Mouse (Mus musculus) stomach, embryonic 16.5 days (tissue): ENCODE results near the gene Awat2. TPM values are rescaled to one million over a fixed set of nuclear protein-coding genes. Genes with fewer than 3 reads are reported as not detected.

ENCODE experiments used
- ATAC-seq: fragments of 200-750 bp; cut with Nextera tagmentation; 2 replicates; pipeline ENCODE4 v1.8.0; 2017; ENCODE audit warnings: moderate number of reproducible peaks, moderate TSS enrichment; ENCODE audit not compliant: insufficient read depth, low FRiP score
- H3K27ac ChIP-seq: fragments of 300-500 bp; sonication (generic); 2 replicates; pipeline ENCODE4 v1.5.1; 2014; ENCODE audit warnings: low read length
- H3K27me3 ChIP-seq: fragments of 300-500 bp; sonication (generic); 2 replicates; pipeline ENCODE4 v1.6.1; 2014; ENCODE audit warnings: low read length, control low read depth, mixed read lengths; ENCODE audit not compliant: control insufficient read depth, insufficient read depth
- H3K36me3 ChIP-seq: fragments of 300-500 bp; sonication (generic); 2 replicates; pipeline ENCODE4 v1.6.1; 2014; ENCODE audit warnings: low read length; ENCODE audit not compliant: control insufficient read depth, insufficient read depth
- H3K4me1 ChIP-seq: fragments of 300-500 bp; sonication (generic); 2 replicates; pipeline ENCODE4 v1.6.1; 2014; ENCODE audit warnings: low read length, control low read depth, mixed read lengths; ENCODE audit not compliant: control insufficient read depth, insufficient read depth
- H3K4me2 ChIP-seq: fragments of 300-500 bp; sonication (generic); 2 replicates; pipeline ENCODE4 v1.6.1; 2014; ENCODE audit warnings: low read depth, low read length, mixed read lengths
- H3K4me3 ChIP-seq: fragments of 300-500 bp; sonication (generic); replicated peaks from 2 replicates; pipeline ENCODE4 v1.5.1; 2014; ENCODE audit warnings: mild to moderate bottlenecking, low read length
- H3K9ac ChIP-seq: fragments of 300-500 bp; sonication (generic); 2 replicates; pipeline ENCODE4 v1.6.1; 2014; ENCODE audit warnings: low read length
- H3K9me3 ChIP-seq: fragments of 300-500 bp; sonication (generic); replicated peaks from 2 replicates; pipeline ENCODE4 v1.6.1; 2016; ENCODE audit warnings: low read length, control low read depth; ENCODE audit not compliant: control insufficient read depth
- WGBS: fragments of 180-500 bp; shearing (Covaris S2); extraction: QIAGEN DNeasy Blood & Tissue Kit; methylation state at CpG from one replicate; pipeline ENCODE4 v1.1.7; 2014; 5-methylcytosine and 5-hydroxymethylcytosine counted together
- polyA plus RNA-seq: library from polyadenylated mRNA; unstranded; fragments of >200 nt; fragmentation: Nextera tagmentation; extraction: Ambion mirVana; gene quantifications from 2 replicates; pipeline ENCODE4 v1.2.1, GENCODE M21; 2015

Gene Awat2
- polyA plus RNA-seq, 1 experiment from 2014 or later, result 0.84 TPM

- H3K9me3 ChIP-seq, result no peaks in the 10 kb centered on the region
Observed at GRCm38 (mm10) chrX:100409245-100409644, 33.3 kb downstream of the Awat2 start.

GRCm38 (mm10) chrX:100401657-100402056, 40.9 kb downstream of the Awat2 start:
- no peak overlapping the region for H3K27ac ChIP-seq
- H3K36me3 ChIP-seq, result no peaks in the 10 kb centered on the region
- peaks cover 8% of the 10 kb centered on the region; the same call in 1 of the 2 replicates for H3K27me3 ChIP-seq
- H3K9me3 ChIP-seq, result no peaks in the 10 kb centered on the region
- ATAC-seq, result no peak
- H3K9ac ChIP-seq, result no peak overlapping the region
- no peak overlapping the region for H3K4me3 ChIP-seq
- no peaks in the 10 kb centered on the region for H3K4me1 ChIP-seq
- WGBS, result 84% methylated on average over 5 of the region's 5 CpGs
- no peak overlapping the region for H3K4me2 ChIP-seq

More at GRCm38 (mm10) chrX:100409245-100409644, 33.3 kb downstream of the Awat2 start:
- Histone ChIP-seq H3K9ac (no peak overlapping the region), H3K27me3 (no peaks in the 10 kb centered on the region; the same call in 1 of the 2 replicates), H3K4me2 (no peak overlapping the region), H3K27ac (no peak overlapping the region), H3K4me1 (no peaks in the 10 kb centered on the region), H3K4me3 (no peak overlapping the region), H3K36me3 (no peaks in the 10 kb centered on the region)
- 56% methylated on average over 1 of the region's 1 CpGs for WGBS
- ATAC-seq, result no peak

GRCm38 (mm10) chrX:100400900-100401299, 41.6 kb downstream of the Awat2 start:
- Histone ChIP-seq H3K36me3 (no peaks in the 10 kb centered on the region), H3K27ac (no peak overlapping the region), H3K4me3 (no peak overlapping the region), H3K9ac (no peak overlapping the region), H3K9me3 (no peaks in the 10 kb centered on the region), H3K4me2 (no peak overlapping the region), H3K27me3 (peaks cover 8% of the 10 kb centered on the region; the same call in 1 of the 2 replicates), H3K4me1 (no peaks in the 10 kb centered on the region)
- no peak for ATAC-seq

GRCm38 (mm10) chrX:100395026-100395425, 47.5 kb downstream of the Awat2 start:
- Histone ChIP-seq H3K4me1 (no peaks in the 10 kb centered on the region), H3K27ac (no peak overlapping the region), H3K9ac (no peak overlapping the region), H3K27me3 (no peaks in the 10 kb centered on the region; the same call in 1 of the 2 replicates), H3K4me2 (no peak overlapping the region), H3K4me3 (no peak overlapping the region), H3K36me3 (no peaks in the 10 kb centered on the region), H3K9me3 (no peaks in the 10 kb centered on the region)
- WGBS, result 77% methylated on average over 8 of the region's 8 CpGs
- no peak for ATAC-seq

- H3K4me2 ChIP-seq, result no peak overlapping the region
- no peak overlapping the region for H3K9ac ChIP-seq
- no peak for ATAC-seq
- H3K27ac ChIP-seq, result no peak overlapping the region
- no peaks in the 10 kb centered on the region; the same call in 1 of the 2 replicates for H3K27me3 ChIP-seq
- H3K4me3 ChIP-seq, result no peak overlapping the region
- WGBS, result 63% methylated on average over 7 of the region's 7 CpGs
- no peaks in the 10 kb centered on the region for H3K9me3 ChIP-seq
- H3K36me3 ChIP-seq, result no peaks in the 10 kb centered on the region
- no peaks in the 10 kb centered on the region for H3K4me1 ChIP-seq
Observed at GRCm38 (mm10) chrX:100394223-100394861, 48.2 kb downstream of the Awat2 start.

GRCm38 (mm10) chrX:100392304-100392703, 50.2 kb downstream of the Awat2 start:
- H3K27ac ChIP-seq, result no peak overlapping the region
- no peak overlapping the region for H3K4me3 ChIP-seq
- no peak overlapping the region for H3K4me2 ChIP-seq
- H3K9ac ChIP-seq, result no peak overlapping the region
- no peaks in the 10 kb centered on the region; the same call in 1 of the 2 replicates for H3K27me3 ChIP-seq
- no peaks in the 10 kb centered on the region for H3K36me3 ChIP-seq
- ATAC-seq, result no peak
- no peaks in the 10 kb centered on the region; the same call in 1 of the 2 replicates for H3K9me3 ChIP-seq
- 26% methylated on average over 6 of the region's 6 CpGs for WGBS
- H3K4me1 ChIP-seq, result no peaks in the 10 kb centered on the region

GRCm38 (mm10) chrX:100389887-100390286, 52.6 kb downstream of the Awat2 start:
- WGBS, result 81% methylated on average over 1 of the region's 1 CpGs
- ATAC-seq, result no peak
- Histone ChIP-seq H3K9me3 (no peaks in the 10 kb centered on the region; the same call in 1 of the 2 replicates), H3K27ac (no peak overlapping the region), H3K9ac (no peak overlapping the region), H3K4me1 (no peaks in the 10 kb centered on the region), H3K36me3 (no peaks in the 10 kb centered on the region), H3K4me3 (no peak overlapping the region), H3K4me2 (no peak overlapping the region), H3K27me3 (no peaks in the 10 kb centered on the region; the same call in 1 of the 2 replicates)

GRCm38 (mm10) chrX:100356974-100357373, 85.5 kb downstream of the Awat2 start:
- no peak overlapping the region for H3K4me2 ChIP-seq
- no peak for ATAC-seq
- no peaks in the 10 kb centered on the region; the same call in 1 of the 2 replicates for H3K27me3 ChIP-seq
- H3K36me3 ChIP-seq, result no peaks in the 10 kb centered on the region
- whole genome bisulfite sequencing, result 73% methylated on average over 2 of the region's 2 CpGs
- H3K4me3 ChIP-seq, result no peak overlapping the region
- H3K9me3 ChIP-seq, result no peaks in the 10 kb centered on the region
- H3K27ac ChIP-seq, result no peak overlapping the region
- H3K4me1 ChIP-seq, result no peaks in the 10 kb centered on the region
- H3K9ac ChIP-seq, result no peak overlapping the region
